Mouse (Mus musculus) CD4-positive, CD25-positive, alpha-beta regulatory T cell, adult 2 months (primary cell): ENCODE data around the gene Tagln3.

Source experiments
- DNase-seq: peaks from one replicate; pipeline ENCODE4 v3.0.0-alpha.2; 2012; ENCODE audit warnings: low read depth, low spot score

Tagln3 gene

DNA sequence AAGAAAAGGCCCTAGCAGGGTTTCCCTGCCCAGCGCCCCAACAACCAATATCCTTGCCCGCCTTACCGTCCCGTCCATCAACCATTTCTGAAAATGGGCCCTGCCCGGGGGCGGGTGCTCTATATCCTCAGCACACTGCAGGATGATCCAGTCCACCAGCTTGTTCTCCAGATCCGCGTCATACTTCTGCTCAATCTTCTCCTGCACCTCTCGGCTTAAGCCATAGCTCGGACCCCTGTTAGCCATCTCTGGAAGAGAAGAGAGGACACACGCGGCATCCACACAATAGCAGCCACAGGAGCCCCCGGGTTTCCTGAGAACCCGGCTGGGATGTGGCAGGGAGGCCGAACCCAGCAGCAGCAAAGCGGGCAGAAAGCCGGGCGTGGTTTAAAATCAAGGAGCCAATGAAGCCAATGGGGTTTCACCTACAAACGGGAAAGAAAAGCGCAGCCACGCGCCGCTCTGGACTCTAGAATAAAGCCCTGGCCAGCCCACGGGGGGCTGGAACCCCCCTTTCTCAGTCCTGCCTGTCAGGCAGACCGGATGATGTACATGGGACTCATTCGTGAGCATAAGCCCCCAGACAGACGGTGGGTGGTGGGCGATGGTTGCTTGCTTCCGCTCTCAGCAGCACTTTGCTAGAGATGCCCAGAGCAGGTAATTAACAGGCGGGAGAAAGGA lies at the start of gene Tagln3:
TSS of gene Tagln3 (minus strand) at position 548 of the 681 bp plus-strand sequence.
- DNase-seq = peak; percentile 15

DNA sequence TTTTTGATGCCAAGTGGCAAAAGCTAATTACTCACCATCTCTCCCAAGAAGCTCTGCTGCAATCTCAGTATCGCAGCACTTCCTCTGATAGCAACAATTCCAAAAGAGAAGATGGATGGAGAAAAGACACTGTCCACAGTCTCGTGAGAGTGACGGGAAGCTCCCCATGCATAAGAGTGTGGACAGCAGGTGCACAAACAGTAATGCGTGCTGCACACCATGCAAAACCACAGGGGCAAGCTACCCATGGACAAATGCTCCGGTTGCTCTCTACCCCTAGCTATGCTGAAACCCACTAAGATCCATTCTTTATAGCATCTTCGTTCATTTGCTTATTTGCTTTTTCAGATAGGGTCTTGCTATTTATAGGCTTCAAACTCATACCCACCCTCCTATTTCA lies 46.5 kb upstream of the Tagln3 start:
- DNase-seq = no peak

DNA sequence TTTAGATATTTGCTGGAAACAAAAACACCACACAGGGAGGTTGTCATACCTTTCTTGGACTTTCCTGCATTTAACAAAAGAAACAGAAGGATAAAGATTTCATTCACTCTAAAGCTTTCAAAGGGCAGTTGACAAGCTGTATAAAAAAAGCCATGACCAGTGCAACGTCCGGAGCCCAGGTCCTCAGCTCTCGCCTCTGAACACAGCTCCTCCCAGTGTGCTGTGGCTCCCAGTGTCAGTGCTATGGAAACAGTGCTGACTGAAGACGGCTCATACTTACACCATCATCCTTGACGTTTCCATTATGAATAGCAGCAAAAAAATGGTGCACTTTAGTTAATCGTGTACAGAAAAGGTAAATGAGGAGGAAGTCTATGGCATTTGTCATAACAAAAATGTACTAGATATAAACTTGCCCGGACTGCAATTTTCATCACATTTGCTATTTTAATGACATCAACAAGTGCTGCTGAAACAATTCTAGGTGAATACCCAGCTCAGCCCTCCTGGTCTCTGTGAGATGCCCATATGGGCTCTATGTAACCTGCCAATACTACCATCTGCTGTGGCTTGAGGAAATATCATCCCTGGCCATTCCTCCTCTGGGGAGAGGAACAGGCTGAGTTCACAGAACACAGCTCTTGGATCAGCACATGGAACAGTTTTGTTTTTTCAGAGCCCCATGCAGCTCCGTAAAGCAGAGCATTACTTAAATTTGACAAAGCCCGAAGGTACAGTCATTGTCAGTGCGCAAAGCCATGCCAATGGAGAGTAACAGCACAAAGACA lies 43.6 kb upstream of the Tagln3 start:
- no peak for DNase-seq

DNA sequence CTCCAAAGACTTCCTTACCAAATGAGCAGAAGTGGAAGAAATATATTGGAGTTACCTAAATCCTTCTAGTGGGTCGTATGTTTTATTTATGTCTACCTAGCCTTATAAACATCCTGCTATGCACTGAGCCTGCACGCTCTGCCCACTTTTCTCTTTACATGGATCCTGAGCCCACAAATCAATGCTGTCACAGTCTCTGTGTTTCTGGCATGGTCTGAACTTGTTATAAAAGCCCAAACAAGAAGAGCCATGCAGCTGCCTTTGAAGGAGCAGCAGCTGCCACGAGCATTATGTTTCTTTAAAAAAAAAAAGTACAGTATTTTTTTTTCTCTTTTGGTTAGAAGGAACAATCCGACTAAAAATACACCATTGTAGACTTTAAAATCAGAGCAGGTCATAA lies 43.0 kb upstream of the Tagln3 start:
- DNase-seq = no peak

DNA sequence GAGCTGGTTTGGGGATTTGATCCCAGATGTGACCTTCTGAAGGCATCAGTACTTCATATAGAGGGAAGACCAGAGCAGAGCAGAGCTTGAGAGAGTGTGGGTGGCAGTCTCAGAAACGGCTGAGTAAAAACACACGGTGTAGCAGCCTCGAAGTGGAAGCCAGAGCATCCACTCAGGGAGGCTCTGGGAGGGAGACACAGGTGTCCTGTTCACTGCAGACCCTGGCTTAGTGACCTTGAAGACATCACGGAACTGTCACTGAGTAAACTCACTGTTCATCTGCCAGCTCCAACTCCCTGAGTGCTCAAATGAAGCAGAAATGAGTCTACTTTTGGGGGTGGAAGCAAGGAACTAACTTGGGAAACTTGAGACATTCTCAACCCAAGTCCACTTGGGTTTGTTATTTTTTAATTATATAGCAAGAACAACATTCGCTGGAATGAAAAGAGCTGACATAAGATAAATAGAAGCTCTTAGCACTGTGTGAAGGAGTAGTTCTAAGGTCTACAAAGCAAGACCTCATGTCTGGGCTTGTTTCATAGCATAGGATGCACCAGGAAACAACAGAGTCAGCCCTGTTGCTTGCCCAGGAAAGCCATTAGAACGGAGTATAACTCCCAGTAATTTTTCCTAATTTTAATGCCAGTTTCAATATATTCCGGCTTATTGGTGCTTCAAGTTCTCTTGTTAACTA lies 41.5 kb upstream of the Tagln3 start:
- no peak for DNase-seq

DNA sequence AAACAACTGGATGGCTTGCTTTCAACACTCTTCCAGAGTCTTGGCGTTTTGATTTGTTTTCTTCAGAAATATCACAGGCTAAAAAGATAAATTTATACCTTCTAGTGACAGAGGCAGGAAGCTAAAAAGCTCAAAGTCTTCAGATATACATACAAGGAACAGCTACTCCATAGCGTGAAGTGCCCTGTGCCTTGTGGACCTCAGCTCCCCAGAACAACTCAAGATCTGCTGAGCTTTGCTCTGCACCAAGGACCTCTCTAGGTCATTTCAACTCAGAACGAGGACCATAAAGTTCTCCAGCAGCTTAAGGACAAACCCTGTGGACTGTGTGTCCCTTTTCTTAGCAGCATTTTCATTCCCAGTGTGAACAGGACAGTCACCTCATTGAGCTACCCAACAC lies 40.7 kb upstream of the Tagln3 start:
- DNase-seq = no peak

DNA sequence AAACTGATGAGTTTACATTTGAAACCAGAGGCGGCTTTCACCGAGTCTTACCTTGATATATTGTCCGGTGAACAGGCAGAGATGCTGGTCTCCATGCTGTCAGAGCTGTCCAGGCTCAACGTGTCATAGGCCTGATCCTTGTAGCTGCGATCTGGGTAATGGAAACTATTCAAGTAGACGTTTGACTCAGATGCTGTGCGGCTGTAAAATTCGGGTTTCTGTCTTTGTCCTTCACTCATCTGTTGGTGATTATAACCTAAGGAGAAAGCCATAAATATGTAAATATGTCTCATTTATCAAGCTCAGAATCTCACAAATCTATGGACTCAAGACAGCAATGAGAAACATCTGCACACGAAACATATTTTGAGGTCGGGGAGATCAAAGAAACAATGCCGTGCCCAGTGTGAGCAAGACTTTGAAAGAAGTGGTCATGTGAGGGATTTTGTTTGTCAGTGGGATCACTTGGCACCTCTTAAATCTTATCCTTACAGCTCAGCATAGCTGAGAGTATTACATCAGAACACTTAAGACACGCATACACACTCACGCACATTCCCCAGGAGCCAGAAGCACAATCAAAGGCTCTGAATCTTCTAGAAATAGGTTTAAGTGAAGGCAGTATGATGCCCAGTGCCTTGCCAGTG lies 38.6 kb upstream of the Tagln3 start:
- no peak for DNase-seq

DNA sequence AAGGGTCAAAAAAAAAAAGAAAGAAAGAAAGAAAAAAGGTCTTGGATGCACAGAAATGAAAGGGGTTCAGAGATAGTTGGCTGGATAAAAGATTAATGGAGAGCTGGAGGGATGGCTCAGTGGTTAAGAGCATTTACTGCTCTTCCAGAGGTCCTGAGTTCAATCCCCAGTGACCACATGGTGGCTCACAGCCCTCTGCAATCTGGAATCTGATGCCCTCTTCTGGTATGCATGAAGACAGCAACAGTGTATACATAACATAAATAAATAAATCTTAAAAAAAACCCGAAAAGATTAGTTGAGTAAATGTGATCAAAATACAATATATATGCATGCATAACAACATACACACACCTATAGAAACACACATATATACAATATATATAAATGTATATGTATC lies 37.0 kb upstream of the Tagln3 start:
- DNase-seq = no peak

DNA sequence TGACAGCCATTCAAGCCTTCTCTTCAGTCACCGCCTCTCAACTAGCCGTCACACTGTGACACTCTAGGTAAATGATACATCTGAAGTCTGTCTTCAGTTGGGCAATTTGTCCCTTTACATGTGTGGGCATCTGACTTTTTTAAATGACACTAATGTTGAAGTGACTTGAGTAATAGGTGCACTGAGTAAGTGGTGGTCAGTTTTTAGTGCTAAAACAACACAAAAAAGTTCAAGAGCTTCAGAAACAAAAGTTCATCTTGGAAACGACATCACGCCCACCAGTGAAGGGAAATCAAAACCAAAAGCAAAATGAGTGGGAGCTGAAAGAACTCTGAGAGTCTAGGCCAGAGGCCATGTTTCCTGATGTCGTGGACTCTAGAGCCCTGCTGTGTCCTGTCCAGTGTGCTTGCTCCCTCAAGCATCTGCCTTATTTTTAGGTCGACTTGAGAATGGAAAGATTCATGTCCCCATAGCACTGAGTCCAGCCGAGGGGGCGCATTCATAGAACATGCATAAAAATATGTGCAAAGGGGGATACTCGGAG lies 34.4 kb upstream of the Tagln3 start:
- DNase-seq = peak; percentile 39

DNA sequence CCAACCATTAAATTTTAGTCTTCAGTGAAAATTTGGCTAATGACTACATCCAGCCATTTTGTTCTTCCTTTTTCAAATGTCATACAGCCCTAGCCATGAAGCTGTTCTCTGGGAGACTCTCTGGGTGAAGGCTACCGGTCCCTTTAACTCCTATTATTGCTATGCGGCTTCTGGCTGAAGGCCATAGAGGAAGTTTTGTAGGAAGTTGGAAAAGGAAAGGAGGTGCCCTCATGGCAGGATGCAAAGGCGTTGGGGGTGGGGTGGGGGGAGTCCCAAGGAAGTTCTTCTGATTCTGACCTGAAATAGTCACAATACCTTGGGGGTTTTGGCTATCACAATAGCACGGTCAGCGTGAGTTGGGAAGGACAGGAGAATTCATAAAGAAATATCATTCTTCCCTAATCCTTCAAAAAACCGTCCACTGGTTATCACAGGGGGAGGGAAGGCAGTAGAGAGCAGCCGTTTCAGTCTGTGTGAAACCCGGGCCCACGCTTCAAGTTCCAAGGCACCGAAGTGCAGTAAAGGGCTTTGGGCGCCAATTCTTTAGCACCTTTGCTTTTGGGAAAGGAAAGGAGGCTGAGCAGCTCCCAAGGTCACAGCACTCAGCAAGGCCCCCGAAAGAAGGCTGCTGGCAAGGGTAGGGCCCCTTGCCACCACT lies 33.1 kb upstream of the Tagln3 start:
- peak; percentile 18 for DNase-seq

DNA sequence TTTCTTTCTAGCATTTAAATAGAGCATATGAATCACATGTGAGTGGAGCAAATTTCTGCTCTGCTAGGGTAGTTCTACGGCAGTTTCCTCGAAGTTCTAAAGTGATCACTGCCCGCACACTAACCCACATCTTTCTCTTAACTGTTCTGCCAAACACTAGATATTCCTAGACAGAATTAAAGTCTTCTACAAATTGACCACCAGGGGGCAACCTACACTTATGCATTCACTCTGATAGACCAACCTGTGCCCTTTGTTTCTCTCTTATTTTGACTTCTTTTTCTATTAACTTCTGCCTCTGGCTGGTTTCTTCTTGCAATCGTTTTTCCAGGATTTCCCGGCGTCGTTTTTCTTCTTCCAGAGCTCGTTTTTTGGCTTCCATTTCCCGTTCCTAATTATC lies 32.4 kb upstream of the Tagln3 start:
- DNase-seq = peak; percentile 83

DNA sequence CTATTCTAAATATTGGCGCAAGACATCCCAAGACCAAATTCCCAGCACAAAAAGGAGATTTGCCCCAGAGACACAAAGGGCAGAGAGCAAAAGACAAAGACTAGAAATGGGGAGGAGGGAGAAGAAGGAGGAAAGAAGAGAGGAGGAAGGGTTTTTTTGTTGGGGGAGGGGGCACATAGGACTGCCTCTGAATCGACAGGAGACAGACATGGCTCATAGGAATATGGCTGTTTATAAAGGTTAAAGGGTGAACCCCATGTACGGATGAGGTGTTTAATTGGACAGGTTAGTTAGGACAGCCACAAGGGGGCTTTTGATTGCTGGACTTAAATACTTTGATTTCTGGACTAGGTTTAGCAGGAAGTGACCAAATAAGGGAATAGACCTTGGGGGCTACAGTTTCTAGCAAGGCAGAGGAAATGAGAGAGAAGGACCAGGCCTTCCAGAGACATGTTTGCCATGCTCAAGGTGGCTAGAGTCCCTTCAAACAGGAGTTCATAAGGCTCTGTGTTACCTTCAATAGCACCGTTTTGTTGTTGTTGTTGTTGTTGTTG lies 19.3 kb upstream of the Tagln3 start:
- DNase-seq = peak; percentile 20

DNA sequence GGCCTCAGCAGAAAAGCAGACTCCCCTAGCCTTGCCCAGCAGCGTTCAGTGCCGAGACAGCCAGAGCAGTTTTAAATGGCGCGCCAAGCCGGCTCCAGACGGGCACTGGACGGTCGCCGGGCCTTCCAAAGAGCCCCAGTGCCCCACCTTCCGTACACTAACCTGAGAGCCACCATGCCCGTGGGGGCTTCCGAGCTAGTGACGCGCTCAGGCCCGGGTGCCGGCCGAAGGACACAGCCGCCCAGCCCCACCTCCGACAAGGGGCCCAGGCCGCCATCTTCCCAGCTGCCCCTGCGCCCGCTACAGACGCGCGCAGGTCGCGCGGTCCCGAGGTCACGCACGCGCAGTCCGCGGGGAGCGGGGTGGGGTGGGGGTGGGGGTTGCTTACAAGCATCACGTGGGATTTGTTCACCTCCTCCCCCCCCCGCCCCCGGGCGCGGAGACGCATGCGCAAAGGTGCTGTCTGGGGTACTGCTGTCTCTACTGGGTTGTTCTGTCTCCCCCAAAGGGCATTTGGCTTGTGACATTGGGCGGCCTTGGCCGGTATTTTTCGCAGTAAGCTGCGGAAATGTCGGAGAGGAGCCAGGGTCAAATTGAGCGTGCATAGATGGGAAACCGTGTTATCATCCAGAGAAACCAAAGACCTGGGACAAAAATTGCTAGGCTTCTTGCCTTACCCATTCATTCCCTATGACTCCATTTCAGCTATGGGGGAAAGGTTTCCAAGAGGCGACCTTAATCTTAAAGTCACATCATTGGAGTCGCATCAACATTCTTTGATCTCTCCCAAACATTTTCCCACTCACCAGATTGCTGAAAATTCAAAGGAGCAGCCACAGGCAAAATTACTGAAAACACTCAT lies 18.4 kb upstream of the Tagln3 start, which contains the start of gene Abhd10:
TSS of gene Abhd10 (minus strand) at position 341 of the 862 bp plus-strand sequence.
- DNase-seq = peak; percentile 97

DNA sequence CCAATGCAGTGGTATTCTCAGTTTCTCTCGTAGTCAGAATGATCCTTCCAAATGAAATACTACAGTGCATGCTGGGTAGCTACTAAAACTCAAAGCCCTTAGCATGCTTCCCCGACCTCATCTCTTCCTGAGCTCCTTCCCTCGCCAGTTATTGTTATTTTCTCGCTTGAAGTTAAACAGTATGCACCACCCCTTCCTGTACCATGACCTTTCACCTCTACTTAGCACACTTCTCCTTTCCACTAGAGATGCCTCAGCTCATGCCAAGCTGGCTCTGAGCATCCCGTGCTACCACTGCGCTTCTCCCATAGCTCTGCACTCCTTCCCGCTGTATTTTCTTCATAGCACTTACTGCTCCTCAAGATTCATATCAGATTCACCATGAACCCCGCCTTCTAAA lies 13.5 kb upstream of the Tagln3 start:
- DNase-seq = no peak

DNA sequence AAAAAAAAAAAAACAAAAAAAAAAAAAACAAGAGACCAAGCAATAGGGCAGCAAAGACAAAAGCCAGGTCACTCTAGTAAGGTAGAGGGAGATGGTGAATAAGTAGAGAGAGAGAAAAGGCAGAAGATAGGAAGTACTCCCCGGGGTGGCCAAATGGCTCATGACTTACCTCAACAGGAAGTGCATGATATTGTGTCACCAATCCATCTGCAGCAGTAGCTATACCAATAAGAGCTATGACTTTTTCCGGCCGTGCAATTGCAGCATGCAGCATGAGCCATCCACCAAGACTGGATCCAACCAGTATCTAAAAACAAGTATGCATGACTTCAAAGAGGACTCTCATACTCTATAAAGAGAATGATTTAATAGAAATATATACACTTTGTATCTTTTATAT lies 12.3 kb upstream of the Tagln3 start:
- DNase-seq = no peak

DNA sequence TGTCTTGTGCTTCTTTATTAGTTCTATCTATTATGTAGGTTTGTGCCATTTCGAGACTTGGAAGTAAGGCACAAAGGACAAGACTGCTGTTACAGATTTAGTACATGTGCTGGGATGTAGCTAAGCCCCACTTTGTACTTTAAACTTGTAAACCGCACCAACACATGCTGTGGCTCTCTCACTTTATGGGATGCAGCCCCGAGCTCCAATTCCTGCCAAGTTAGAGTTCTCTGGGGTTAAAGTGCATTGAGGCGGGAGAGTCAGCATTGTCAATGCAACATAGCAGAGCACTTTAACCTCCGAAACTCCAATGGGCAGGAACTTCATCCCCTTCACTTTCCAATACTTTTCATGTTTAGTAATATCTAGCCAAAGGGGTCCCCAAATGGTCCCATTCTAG lies 4.8 kb upstream of the Tagln3 start:
- DNase-seq = no peak

DNA sequence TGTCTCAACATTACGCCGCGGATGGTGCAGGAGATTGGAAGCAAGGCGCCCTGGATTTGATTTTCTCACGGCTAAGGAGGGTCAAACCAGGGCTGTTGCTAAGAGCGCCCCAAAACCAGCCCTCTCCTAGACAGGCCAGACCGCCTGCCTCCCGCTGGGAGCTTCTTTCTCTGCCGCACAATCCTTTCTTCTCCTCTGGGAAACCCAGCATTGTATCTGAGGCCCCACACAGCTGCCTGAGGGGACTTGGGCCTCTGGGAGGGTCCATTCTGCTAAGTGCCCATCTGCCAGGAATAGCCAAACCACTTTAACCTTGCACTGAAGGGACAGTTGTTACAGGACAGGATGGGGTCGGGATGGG lies 314 bp upstream of the Tagln3 start:
- DNase-seq = no peak

DNA sequence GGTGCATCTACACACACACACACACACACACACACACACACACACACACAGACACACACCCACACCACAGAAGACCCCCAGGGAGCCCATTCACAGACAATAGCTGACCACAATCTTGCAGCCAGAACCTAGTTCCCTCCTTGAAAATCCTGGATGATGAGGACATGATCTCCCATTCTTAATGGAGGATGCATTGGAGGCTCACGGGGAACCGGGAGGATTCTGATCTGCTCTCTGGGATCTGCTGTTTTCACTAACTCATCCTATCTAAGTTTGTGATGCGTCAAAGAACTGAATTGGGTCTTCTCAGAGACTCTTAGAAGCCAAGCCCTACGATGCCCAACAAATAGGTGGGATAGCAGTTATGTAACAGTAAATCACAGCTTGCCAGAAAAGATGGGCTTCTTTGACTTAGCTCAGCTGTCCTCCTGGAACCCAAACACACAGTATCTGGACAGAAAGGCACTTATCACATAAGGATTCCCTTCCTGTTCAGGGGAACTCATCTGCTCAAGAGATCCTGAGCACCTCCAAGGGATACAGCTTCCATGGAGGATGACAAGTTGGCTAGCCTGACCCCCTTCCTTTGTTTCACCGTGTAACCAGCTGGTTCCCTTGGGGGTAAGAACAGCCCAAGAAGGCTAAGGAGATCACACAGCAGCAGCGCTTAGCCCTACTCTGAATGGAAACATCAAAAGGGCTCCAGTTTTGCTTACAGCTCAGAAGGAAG lies 1.1 kb downstream of the Tagln3 start:
- DNase-seq = no peak

DNA sequence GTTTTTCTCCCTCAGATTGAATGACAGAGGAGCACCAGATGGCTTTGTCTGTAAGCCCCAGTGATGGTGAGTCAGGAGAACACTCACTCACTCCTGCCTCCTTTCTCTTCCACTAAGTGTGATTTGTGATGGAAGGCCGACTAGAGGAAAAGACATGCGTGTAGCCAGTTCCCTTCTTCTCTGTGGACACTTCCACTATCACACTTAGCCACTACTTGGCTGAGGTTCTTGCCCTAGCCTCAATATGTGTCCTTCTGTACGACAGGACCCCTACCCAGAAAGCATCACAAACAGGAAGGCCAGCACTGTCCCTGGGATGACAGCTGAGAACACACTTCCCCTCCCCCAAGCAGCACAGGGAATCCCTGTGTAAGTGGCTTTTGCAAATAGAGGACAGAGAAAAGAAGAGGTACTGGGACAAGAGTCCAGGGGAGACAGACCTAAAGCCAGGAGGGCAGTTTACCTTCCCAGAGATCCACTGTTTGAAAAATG lies 1.9 kb downstream of the Tagln3 start:
- no peak for DNase-seq
